Mouse (Mus musculus): ENCODE data around the gene Exo1. TPM values are rescaled to one million over a fixed set of nuclear protein-coding genes. Genes with fewer than 3 reads are reported as not detected.

Exo1 gene
- polyA plus RNA-seq, 1 experiment from 2014 or later = 4.2 TPM

- no peaks in the 10 kb centered on the region for H3K27me3 ChIP-seq (ENCODE audit: control insufficient read depth, insufficient read depth, low read depth, low read length)
- no peak overlapping the region for H3K9ac ChIP-seq (ENCODE audit: low read depth, low read length)
- no peak for ATAC-seq
These were observed 58.4 kb downstream of the Exo1 start for GRCm38 (mm10) chr1:175938731-175939130.

GRCm38 (mm10) chr1:175943168-175943567 is 62.8 kb downstream of the Exo1 start:
- 93% methylated on average over 7 of the region's 7 CpGs for WGBS
- no peak overlapping the region for H3K4me2 ChIP-seq (ENCODE audit: low read length)
- H3K36me3 ChIP-seq (ENCODE audit: control insufficient read depth, insufficient read depth, low read length) = no peaks in the 10 kb centered on the region
- no peak overlapping the region for H3K4me3 ChIP-seq (ENCODE audit: low read depth, low read length)
- H3K27ac ChIP-seq (ENCODE audit: low read length) = no peak overlapping the region
- H3K27me3 ChIP-seq (ENCODE audit: control insufficient read depth, insufficient read depth, low read depth, low read length) = no peaks in the 10 kb centered on the region
- H3K4me1 ChIP-seq (ENCODE audit: control insufficient read depth, insufficient read depth, low read length) = no peaks in the 10 kb centered on the region
- ATAC-seq = no peak
- H3K9ac ChIP-seq (ENCODE audit: low read depth, low read length) = no peak overlapping the region
- no peaks in the 10 kb centered on the region for H3K9me3 ChIP-seq (replicated peaks; ENCODE audit: control insufficient read depth, low read length, poor library complexity, severe bottlenecking)

More at GRCm38 (mm10) chr1:175938731-175939130, 58.4 kb downstream of the Exo1 start:
- H3K9me3 ChIP-seq (replicated peaks; ENCODE audit: control insufficient read depth, low read length, poor library complexity, severe bottlenecking) = no peaks in the 10 kb centered on the region
- H3K36me3 ChIP-seq (ENCODE audit: control insufficient read depth, insufficient read depth, low read length) = no peaks in the 10 kb centered on the region
- H3K27ac ChIP-seq (ENCODE audit: low read length) = no peak overlapping the region
- 86% methylated on average over 3 of the region's 3 CpGs for WGBS
- no peak overlapping the region for H3K4me3 ChIP-seq (ENCODE audit: low read depth, low read length)
- no peak overlapping the region for H3K4me2 ChIP-seq (ENCODE audit: low read length)
- peaks cover 2% of the 10 kb centered on the region; the same call in 1 of the 2 replicates for H3K4me1 ChIP-seq (ENCODE audit: control insufficient read depth, insufficient read depth, low read length)

GRCm38 (mm10) chr1:175946718-175947315 is 66.4 kb downstream of the Exo1 start:
- Histone ChIP-seq H3K9me3 (replicated peaks; ENCODE audit: control insufficient read depth, low read length, poor library complexity, severe bottlenecking) (no peaks in the 10 kb centered on the region), H3K27me3 (ENCODE audit: control insufficient read depth, insufficient read depth, low read depth, low read length) (no peaks in the 10 kb centered on the region), H3K27ac (ENCODE audit: low read length) (no peak overlapping the region), H3K4me1 (ENCODE audit: control insufficient read depth, insufficient read depth, low read length) (no peaks in the 10 kb centered on the region), H3K4me2 (ENCODE audit: low read length) (no peak overlapping the region), H3K36me3 (ENCODE audit: control insufficient read depth, insufficient read depth, low read length) (no peaks in the 10 kb centered on the region), H3K4me3 (ENCODE audit: low read depth, low read length) (no peak overlapping the region), H3K9ac (ENCODE audit: low read depth, low read length) (no peak overlapping the region)
- WGBS = 79% methylated on average over 4 of the region's 4 CpGs
- ATAC-seq = no peak

- Histone ChIP-seq H3K9ac (ENCODE audit: low read depth, low read length) (no peak overlapping the region), H3K4me1 (ENCODE audit: control insufficient read depth, insufficient read depth, low read length) (no peaks in the 10 kb centered on the region), H3K9me3 (replicated peaks; ENCODE audit: control insufficient read depth, low read length, poor library complexity, severe bottlenecking) (no peaks in the 10 kb centered on the region), H3K27me3 (ENCODE audit: control insufficient read depth, insufficient read depth, low read depth, low read length) (no peaks in the 10 kb centered on the region), H3K27ac (ENCODE audit: low read length) (no peak overlapping the region), H3K36me3 (ENCODE audit: control insufficient read depth, insufficient read depth, low read length) (no peaks in the 10 kb centered on the region), H3K4me3 (ENCODE audit: low read depth, low read length) (no peak overlapping the region), H3K4me2 (ENCODE audit: low read length) (no peak overlapping the region)
- ATAC-seq = no peak
- 76% methylated on average over 3 of the region's 3 CpGs for WGBS
These were observed 70.0 kb downstream of the Exo1 start for GRCm38 (mm10) chr1:175950421-175950820.

- Histone ChIP-seq H3K4me2 (ENCODE audit: low read length) (no peak overlapping the region), H3K36me3 (ENCODE audit: control insufficient read depth, insufficient read depth, low read length) (no peaks in the 10 kb centered on the region), H3K4me1 (ENCODE audit: control insufficient read depth, insufficient read depth, low read length) (no peaks in the 10 kb centered on the region), H3K9me3 (replicated peaks; ENCODE audit: control insufficient read depth, low read length, poor library complexity, severe bottlenecking) (no peaks in the 10 kb centered on the region), H3K4me3 (ENCODE audit: low read depth, low read length) (no peak overlapping the region), H3K27me3 (ENCODE audit: control insufficient read depth, insufficient read depth, low read depth, low read length) (no peaks in the 10 kb centered on the region), H3K9ac (ENCODE audit: low read depth, low read length) (no peak overlapping the region), H3K27ac (ENCODE audit: low read length) (no peak overlapping the region)
- no peak for ATAC-seq
- 84% methylated on average over 2 of the region's 2 CpGs for WGBS
These were observed 70.5 kb downstream of the Exo1 start for GRCm38 (mm10) chr1:175950851-175951250.

GRCm38 (mm10) chr1:175961786-175962185 is 81.4 kb downstream of the Exo1 start:
- no peak overlapping the region for H3K4me3 ChIP-seq (ENCODE audit: low read depth, low read length)
- H3K4me2 ChIP-seq (ENCODE audit: low read length) = no peak overlapping the region
- no peaks in the 10 kb centered on the region for H3K9me3 ChIP-seq (replicated peaks; ENCODE audit: control insufficient read depth, low read length, poor library complexity, severe bottlenecking)
- no peaks in the 10 kb centered on the region for H3K27me3 ChIP-seq (ENCODE audit: control insufficient read depth, insufficient read depth, low read depth, low read length)
- H3K9ac ChIP-seq (ENCODE audit: low read depth, low read length) = no peak overlapping the region
- H3K36me3 ChIP-seq (ENCODE audit: control insufficient read depth, insufficient read depth, low read length) = no peaks in the 10 kb centered on the region
- H3K4me1 ChIP-seq (ENCODE audit: control insufficient read depth, insufficient read depth, low read length) = no peaks in the 10 kb centered on the region
- no peak for ATAC-seq
- 86% methylated on average over 2 of the region's 2 CpGs for WGBS
- H3K27ac ChIP-seq (ENCODE audit: low read length) = no peak overlapping the region

Other genes starting within 250 kb of the Exo1 start
- 8.6 and 9.8 TPM in 2 replicates for gene Opn3, start 187.8 kb upstream of the Exo1 start, polyA plus RNA-seq (2015; fragmentation: Nextera tagmentation; extraction: Ambion mirVana)
- 3.6 and 4.2 TPM in 2 replicates for gene Chml, start 187.7 kb upstream of the Exo1 start, polyA plus RNA-seq (2015; fragmentation: Nextera tagmentation; extraction: Ambion mirVana)
- gene Wdr64, start 182.0 kb upstream of the Exo1 start, polyA plus RNA-seq (2015; fragmentation: Nextera tagmentation; extraction: Ambion mirVana) = not detected in 2 replicates
- gene Gm38100, start 39.7 kb downstream of the Exo1 start, polyA plus RNA-seq (2015; fragmentation: Nextera tagmentation; extraction: Ambion mirVana) = not detected in 2 replicates
- 0.41 and 0.63 TPM in 2 replicates for gene Rbm8a2, start 98.5 kb downstream of the Exo1 start, polyA plus RNA-seq (2015; fragmentation: Nextera tagmentation; extraction: Ambion mirVana)

Measured in midbrain, embryonic 16.5 days (tissue).